Mouse (Mus musculus) thymus, postnatal 10 days (tissue): Measurements from ENCODE around the gene Apoa2.

Experiments
- DNase-seq, 2 experiments: peaks; one replicate each; pipeline ENCODE4 v3.0.0; 2021; ENCODE audit warnings: low spot score in 2 of 2

Gene Apoa2

DNA sequence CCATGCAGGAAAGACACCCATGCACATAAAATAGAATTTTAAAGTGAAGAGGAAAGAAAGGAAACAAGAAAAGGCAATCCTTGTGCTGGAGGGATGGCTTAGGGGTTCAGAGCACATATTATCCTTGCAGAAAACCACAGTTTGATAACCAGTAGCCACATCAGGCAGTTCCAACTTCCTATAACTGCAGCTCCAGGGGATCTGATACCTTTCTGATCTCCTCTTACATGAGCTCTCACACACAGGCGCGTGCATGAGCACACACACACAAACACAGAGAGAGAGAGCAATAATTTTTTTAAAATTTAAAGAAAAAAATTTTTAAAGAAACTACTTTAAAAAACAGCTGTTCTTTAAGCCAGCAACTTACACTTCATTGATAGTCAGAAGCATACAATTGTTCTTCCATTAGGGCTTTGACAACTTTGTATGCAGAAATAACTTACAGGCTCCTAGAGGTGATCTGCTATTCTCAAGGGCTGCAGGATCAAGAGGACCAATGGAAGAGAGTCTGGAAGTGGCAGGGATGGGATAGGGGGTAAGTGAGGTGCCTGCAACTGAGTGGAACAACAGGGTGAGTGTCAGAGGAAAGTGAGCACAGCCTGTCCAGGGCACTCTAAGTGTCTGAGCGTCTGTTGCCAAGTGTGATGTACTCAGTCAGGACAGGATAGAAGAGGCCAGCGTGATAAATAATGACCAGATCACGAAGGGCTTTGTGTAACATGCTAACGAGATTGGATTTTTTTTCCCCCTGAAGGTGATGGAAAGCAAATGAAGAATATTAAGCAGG lies 19.0 kb upstream of the Apoa2 start:
- DNase-seq = no peak

DNA sequence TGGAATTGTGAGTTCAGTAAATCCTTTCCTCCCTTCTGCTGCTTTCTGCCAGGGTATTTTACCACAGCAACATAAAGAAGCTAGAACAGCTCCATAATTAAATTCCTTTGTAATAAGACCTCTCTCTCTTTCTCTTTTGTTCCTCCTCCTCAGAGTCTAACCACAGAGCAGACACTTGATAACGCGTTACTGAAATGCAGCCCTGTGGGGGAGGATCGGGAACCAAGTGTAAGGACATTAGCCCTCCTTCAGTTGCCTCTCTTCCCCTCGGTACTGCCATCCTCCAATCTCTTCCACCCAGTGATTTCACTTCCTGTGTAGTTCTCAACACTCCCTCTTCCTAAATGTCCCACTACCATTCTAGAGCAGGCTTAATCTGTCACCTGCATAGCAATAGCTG lies 15.4 kb upstream of the Apoa2 start:
- no peak for DNase-seq

- no peak for DNase-seq
Measured at GRCm38 (mm10) chr1:171212854-171213253, 12.0 kb upstream of the Apoa2 start.

GRCm38 (mm10) chr1:171213801-171214496 lies 10.9 kb upstream of the Apoa2 start, which contains the start of gene Nr1i3:
Nr1i3 (plus strand) TSS chr1:171213970.
- no peak for DNase-seq

DNA sequence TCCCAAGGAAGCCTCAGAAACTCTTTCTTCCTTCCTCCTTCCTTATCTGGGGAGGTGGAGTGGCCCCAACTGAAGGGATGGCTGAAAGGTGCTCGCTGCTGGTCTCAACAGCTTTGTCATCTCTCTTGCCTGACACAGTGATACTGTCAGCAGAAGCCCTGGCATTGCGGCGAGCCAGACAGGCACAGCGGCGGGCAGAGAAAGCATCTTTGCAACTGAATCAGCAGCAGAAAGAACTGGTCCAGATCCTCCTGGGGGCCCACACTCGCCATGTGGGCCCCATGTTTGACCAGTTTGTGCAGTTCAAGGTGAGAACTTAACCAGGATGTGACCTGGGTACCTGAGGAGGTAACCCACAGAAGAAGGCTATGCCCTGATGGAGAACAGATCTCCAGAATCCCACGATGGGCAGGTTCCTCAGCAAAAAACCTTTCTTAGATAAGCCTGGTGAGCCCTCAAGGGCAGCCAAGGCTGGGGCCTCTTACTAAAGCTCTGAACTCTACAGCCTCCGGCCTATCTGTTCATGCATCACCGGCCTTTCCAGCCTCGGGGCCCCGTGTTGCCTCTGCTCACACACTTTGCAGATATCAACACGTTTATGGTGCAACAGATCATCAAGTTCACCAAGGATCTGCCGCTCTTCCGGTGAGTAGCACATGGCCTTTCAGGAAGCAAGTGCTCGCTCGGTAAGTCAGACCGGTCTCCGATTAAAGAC lies 8.5 kb upstream of the Apoa2 start:
- no peak for DNase-seq

- peak; percentile 63 to 86 for DNase-seq
Measured at GRCm38 (mm10) chr1:171220871-171221270, 4.0 kb upstream of the Apoa2 start.

- peak; percentile 22 to 31 for DNase-seq
Measured at GRCm38 (mm10) chr1:171221281-171222193, 3.3 kb upstream of the Apoa2 start.

GRCm38 (mm10) chr1:171222238-171223155 lies 2.4 kb upstream of the Apoa2 start, which contains the start of gene Tomm40l:
Tomm40l (minus strand) TSS chr1:171222514.
- peak; percentile 81 to 90 for DNase-seq

DNA sequence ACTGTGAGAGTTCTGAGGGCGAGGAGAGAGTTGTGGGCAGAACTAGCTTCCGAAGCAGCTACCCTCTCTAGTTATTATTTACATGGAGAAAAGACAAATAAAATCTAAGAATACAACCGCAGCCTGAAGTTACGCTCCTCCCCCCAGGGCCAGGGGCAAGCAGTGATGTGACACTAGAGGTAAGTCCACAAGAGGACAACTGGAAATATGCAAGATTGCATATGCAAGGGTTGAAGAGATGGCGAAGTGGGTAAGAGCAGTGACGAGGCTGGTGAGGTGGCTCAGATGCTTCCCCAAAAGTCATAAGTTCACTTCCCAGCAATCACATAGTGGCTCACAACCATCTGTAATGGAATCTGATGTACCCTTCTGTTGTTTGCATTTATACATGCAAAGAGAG lies 1.7 kb upstream of the Apoa2 start:
- DNase-seq = no peak

DNA sequence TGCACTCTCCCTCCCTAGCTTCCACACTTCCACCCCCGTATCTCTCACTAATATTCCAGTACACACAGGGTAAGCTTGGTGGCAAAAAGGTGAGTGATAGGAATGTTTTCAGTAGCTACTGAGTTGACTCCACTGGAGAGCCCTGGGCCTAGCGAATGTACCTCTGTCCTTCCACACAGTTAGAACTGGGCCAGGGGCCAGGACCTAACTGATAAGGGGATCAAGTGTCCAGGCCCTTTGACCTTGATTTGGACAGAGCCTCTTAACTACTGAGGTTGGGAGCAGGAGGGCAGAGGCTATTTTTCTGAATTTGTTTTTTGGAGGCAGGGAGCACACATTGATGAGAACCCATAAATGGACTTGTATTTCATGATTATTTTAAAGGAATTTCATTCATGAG lies 1.1 kb upstream of the Apoa2 start:
- no peak for DNase-seq

DNA sequence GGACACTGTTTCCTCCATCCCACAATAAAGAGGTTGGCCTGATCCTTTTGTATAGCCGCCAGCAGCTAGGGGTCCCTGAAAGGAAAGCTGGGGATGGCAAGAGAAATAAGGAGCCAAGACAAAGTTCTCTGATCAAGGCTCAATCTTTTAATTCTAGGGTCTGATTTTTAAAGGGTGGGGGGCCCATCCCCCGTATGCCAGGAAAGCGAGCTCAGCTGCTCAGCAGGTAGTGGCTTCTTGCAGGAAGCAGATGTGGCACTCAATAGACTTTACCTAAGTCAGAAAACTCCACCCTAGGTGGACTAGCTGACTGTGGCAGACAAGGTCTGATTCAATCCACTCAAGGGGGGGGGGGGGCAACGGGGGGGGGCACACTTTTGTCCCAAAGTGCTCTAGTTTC lies 1.9 kb downstream of the Apoa2 start:
- DNase-seq = no peak

- no peak for DNase-seq
Measured at GRCm38 (mm10) chr1:171227879-171228278, 3.0 kb downstream of the Apoa2 start.

GRCm38 (mm10) chr1:171229750-171230149 lies 4.9 kb downstream of the Apoa2 start:
- no peak for DNase-seq

GRCm38 (mm10) chr1:171230215-171230614 lies 5.4 kb downstream of the Apoa2 start:
- DNase-seq = no peak

GRCm38 (mm10) chr1:171231844-171232243 lies 7.0 kb downstream of the Apoa2 start:
- DNase-seq = no peak

DNA sequence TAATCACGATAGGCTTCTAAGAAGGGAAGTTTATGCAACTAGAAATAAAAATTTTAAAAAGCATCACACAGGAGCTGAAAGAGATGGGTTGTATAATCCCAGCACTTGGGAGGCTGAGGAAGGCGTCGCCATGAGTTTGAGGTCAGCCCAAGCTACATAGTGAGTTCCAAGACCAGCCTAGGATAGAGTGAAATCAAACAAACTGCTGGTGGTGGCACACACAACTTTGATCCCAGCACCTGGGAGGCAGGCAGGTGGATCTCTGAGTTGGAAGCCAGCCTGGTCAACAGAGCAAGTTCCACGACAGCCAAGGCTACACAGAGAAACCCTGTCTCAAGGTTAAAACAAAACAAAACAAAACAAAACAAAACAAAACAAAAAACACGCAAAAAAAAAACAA lies 7.5 kb downstream of the Apoa2 start:
- DNase-seq = no peak

GRCm38 (mm10) chr1:171232800-171233730 lies 8.2 kb downstream of the Apoa2 start:
- no peak for DNase-seq

- DNase-seq = no peak
Measured at GRCm38 (mm10) chr1:171234126-171234525, 9.3 kb downstream of the Apoa2 start, which contains the start of gene Fcer1g. Fcer1g (minus strand) TSS chr1:171234365.

DNA sequence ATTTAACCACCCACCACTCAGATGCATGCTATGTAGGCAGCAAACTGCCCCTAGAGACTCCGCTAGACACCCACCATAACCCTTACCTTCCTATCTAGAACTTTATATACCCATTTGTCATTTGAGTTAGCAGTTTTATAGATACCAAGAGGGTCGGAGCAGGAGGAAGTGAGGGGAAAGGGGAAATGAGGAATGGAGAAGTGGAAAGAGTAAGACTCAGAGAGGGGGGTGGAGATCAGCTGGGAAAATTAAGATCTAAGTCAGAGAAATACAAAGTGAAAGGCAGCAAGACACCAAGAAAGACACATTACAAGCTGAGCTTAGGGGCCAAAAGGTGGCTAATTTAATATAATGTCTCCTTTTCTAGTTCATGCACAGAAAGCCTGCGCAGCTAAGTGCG lies 9.7 kb downstream of the Apoa2 start:
- DNase-seq = no peak
